Mouse (Mus musculus) liver, adult 2 months (tissue): ENCODE data around the gene Kank2. TPM values are rescaled to one million over a fixed set of nuclear protein-coding genes. Genes with fewer than 3 reads are reported as not detected.
A peak's percentile ranks its signal among the peaks of the same experiment; 100 is the strongest.

ENCODE experiments used
- DNase-seq: peaks from one replicate; pipeline ENCODE4 v3.0.0-alpha.2; 2011; ENCODE audit warnings: low read depth, low spot score; ENCODE audit errors: extremely low read depth
- H3K27ac ChIP-seq: fragments of 200-500 bp; replicated peaks from 2 replicates; pipeline ENCODE4 v1.5.1; 2012; ENCODE audit warnings: low read depth, mild to moderate bottlenecking, control low read depth, inconsistent platforms, low read length; ENCODE audit not compliant: insufficient read depth
- H3K27me3 ChIP-seq: fragments of 200-500 bp; 2 replicates; pipeline ENCODE4 v1.6.1; 2012; ENCODE audit warnings: mild to moderate bottlenecking, moderate library complexity, low read length, inconsistent platforms; ENCODE audit not compliant: control insufficient read depth, insufficient read depth
- H3K36me3 ChIP-seq: fragments of 200-500 bp; 2 replicates; pipeline ENCODE4 v1.6.1; 2012; ENCODE audit warnings: low read length, inconsistent platforms; ENCODE audit not compliant: control insufficient read depth, insufficient read depth
- H3K4me1 ChIP-seq: fragments of 200-500 bp; 2 replicates; pipeline ENCODE4 v1.6.1; 2011; ENCODE audit warnings: low read length; ENCODE audit not compliant: control insufficient read depth, insufficient read depth
- H3K4me3 ChIP-seq: fragments of 200-500 bp; 2 replicates; pipeline ENCODE4 v1.5.1; 2011; ENCODE audit warnings: low read depth, mild to moderate bottlenecking, control low read depth, low read length, moderate library complexity; ENCODE audit not compliant: insufficient read depth
- H3K79me2 ChIP-seq: fragments of 200-500 bp; 2 replicates; pipeline ENCODE4 v1.6.1; 2012; ENCODE audit warnings: inconsistent platforms, mild to moderate bottlenecking, low read length, moderate library complexity; ENCODE audit not compliant: control insufficient read depth, insufficient read depth
- H3K9ac ChIP-seq: fragments of 200-500 bp; 2 replicates; pipeline ENCODE4 v1.6.1; 2012; ENCODE audit warnings: low read depth, mild to moderate bottlenecking, control low read depth, inconsistent platforms, low read length
- CTCF ChIP-seq: fragments of 200-500 bp; IDR thresholded peaks from 2 replicates; pipeline ENCODE4 v1.5.1; 2011; ENCODE audit warnings: low read depth, low read length, control low read depth
- POLR2A ChIP-seq: fragments of 200-500 bp; IDR thresholded peaks from 2 replicates; pipeline ENCODE4 v1.6.1; 2011; ENCODE audit warnings: low read length, control low read depth; ENCODE audit not compliant: insufficient read depth; ENCODE audit errors: extremely low read depth
- WGBS: fragments of 180-500 bp; shearing (Covaris S2); methylation state at CpG from one replicate; pipeline ENCODE4 v1.1.7; 2018; 5-methylcytosine and 5-hydroxymethylcytosine counted together
- polyA plus RNA-seq: library from polyadenylated mRNA; depleted of rRNA; stranded (reverse); fragments of >200 nt; gene quantifications from 2 replicates; pipeline ENCODE4 v1.2.3, GENCODE M21; 2012
- total RNA-seq: library from RNA; depleted of rRNA; stranded (reverse); fragments of >200 nt; gene quantifications from 2 replicates; pipeline ENCODE4 v1.2.3, GENCODE M21; 2014

Kank2 gene
- total and polyA plus RNA-seq, 2 experiments, result 12.8 to 27.2 TPM

- Histone ChIP-seq H3K79me2 (no peaks in the 10 kb centered on the region), H3K27me3 (no peaks in the 10 kb centered on the region), H3K9ac (no peak overlapping the region), H3K4me3 (no peak overlapping the region), H3K4me1 (peaks cover 9% of the 10 kb centered on the region; the same call in 1 of the 2 replicates), H3K27ac (peak overlapping the region; percentile 80), H3K36me3 (no peaks in the 10 kb centered on the region)
- 23% methylated on average over 6 of the region's 6 CpGs for WGBS
- no peak for TF ChIP-seq CTCF
- TF ChIP-seq POLR2A, result no peak
- peak; percentile 99 for DNase-seq
These were observed 24.1 kb upstream of the Kank2 start for GRCm38 (mm10) chr9:21822686-21823085.

GRCm38 (mm10) chr9:21820183-21820582 lies 21.6 kb upstream of the Kank2 start:
- no peak overlapping the region for H3K4me3 ChIP-seq
- WGBS, result 87% methylated on average over 12 of the region's 12 CpGs
- H3K79me2 ChIP-seq, result no peaks in the 10 kb centered on the region
- H3K36me3 ChIP-seq, result no peaks in the 10 kb centered on the region
- no peaks in the 10 kb centered on the region for H3K27me3 ChIP-seq
- no peak overlapping the region for H3K9ac ChIP-seq
- no peak for DNase-seq
- peaks cover 9% of the 10 kb centered on the region; the same call in 1 of the 2 replicates for H3K4me1 ChIP-seq
- TF ChIP-seq POLR2A (no peak), CTCF (no peak)
- no peak overlapping the region for H3K27ac ChIP-seq

- Histone ChIP-seq H3K4me3 (no peak overlapping the region), H3K36me3 (peaks cover 2% of the 10 kb centered on the region; the same call in 1 of the 2 replicates), H3K27ac (no peak overlapping the region), H3K79me2 (no peaks in the 10 kb centered on the region), H3K9ac (no peak overlapping the region), H3K4me1 (peaks cover 9% of the 10 kb centered on the region; the same call in 1 of the 2 replicates), H3K27me3 (no peaks in the 10 kb centered on the region)
- TF ChIP-seq CTCF (no peak), POLR2A (no peak)
- 88% methylated on average over 2 of the region's 2 CpGs for WGBS
- DNase-seq, result no peak
These were observed 20.7 kb upstream of the Kank2 start for GRCm38 (mm10) chr9:21819181-21819729.

GRCm38 (mm10) chr9:21818561-21818960 lies 20.0 kb upstream of the Kank2 start:
- peaks cover 9% of the 10 kb centered on the region; the same call in 1 of the 2 replicates for H3K4me1 ChIP-seq
- H3K27ac ChIP-seq, result no peak overlapping the region
- 96% methylated on average over 6 of the region's 6 CpGs for WGBS
- TF ChIP-seq CTCF (no peak), POLR2A (no peak)
- H3K9ac ChIP-seq, result no peak overlapping the region
- H3K79me2 ChIP-seq, result no peaks in the 10 kb centered on the region
- no peak overlapping the region for H3K4me3 ChIP-seq
- H3K36me3 ChIP-seq, result peaks cover 2% of the 10 kb centered on the region; the same call in 1 of the 2 replicates
- no peak for DNase-seq
- H3K27me3 ChIP-seq, result no peaks in the 10 kb centered on the region

- DNase-seq, result no peak
- peaks cover 7% of the 10 kb centered on the region; the same call in 1 of the 2 replicates for H3K4me1 ChIP-seq
- no peaks in the 10 kb centered on the region for H3K79me2 ChIP-seq
- peaks cover 2% of the 10 kb centered on the region; the same call in 1 of the 2 replicates for H3K36me3 ChIP-seq
- TF ChIP-seq CTCF, result no peak
- no peak for TF ChIP-seq POLR2A
- WGBS, result 84% methylated on average over 4 of the region's 4 CpGs
- no peak overlapping the region for H3K4me3 ChIP-seq
- H3K27ac ChIP-seq, result no peak overlapping the region
- H3K9ac ChIP-seq, result no peak overlapping the region
- no peaks in the 10 kb centered on the region for H3K27me3 ChIP-seq
These were observed 19.6 kb upstream of the Kank2 start for GRCm38 (mm10) chr9:21818125-21818524.

GRCm38 (mm10) chr9:21816716-21817305 lies 18.3 kb upstream of the Kank2 start:
- Histone ChIP-seq H3K27ac (no peak overlapping the region), H3K79me2 (no peaks in the 10 kb centered on the region), H3K36me3 (peaks cover 2% of the 10 kb centered on the region; the same call in 1 of the 2 replicates), H3K4me1 (no peaks in the 10 kb centered on the region), H3K4me3 (no peak overlapping the region), H3K27me3 (no peaks in the 10 kb centered on the region), H3K9ac (no peak overlapping the region)
- 84% methylated on average over 9 of the region's 9 CpGs for WGBS
- no peak for TF ChIP-seq POLR2A
- TF ChIP-seq CTCF, result no peak
- no peak for DNase-seq
